Mouse (Mus musculus) lung, adult 2 months (tissue): ENCODE data around the gene Abca1.

Experiments
- CTCF ChIP-seq: fragments of 200-500 bp; IDR thresholded peaks from 2 replicates; pipeline ENCODE4 v1.5.1; 2011; ENCODE audit warnings: mild to moderate bottlenecking, low read length, control low read depth; ENCODE audit not compliant: insufficient read depth
- POLR2A ChIP-seq: fragments of 200-500 bp; IDR thresholded peaks from 2 replicates; pipeline ENCODE4 v1.6.1; 2011; ENCODE audit warnings: low read depth, mild to moderate bottlenecking, control low read depth, low read length, borderline replicate concordance; ENCODE audit errors: extremely low read depth

DNA sequence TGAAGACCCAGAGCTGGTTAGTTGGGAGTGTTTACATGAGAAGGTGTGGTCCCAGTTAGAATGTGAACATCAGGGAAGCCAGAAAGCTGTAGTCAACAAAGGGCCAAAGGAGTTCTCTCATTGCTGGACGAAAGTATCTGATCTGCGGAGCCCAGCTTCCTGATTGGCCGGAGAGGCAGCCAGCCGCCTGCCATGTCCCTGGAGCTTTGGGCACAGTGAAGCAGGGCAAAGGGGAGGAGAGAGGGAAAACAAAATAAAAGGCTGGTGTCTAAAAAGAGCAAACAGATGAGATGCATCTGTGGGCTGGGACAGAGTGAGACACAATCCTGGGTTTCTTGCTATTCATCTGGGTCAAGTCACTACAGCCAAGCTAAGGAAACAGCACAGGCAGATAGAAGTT, 44.3 kb downstream of the Abca1 start:
- no peak for TF ChIP-seq CTCF
- TF ChIP-seq POLR2A, result no peak
